Mouse (Mus musculus) telencephalon, adult 2 months (tissue): ENCODE data around the gene Reep6.

Source experiments
- DNase-seq: peaks from one replicate; pipeline ENCODE4 v3.0.0-alpha.2; 2011; ENCODE audit warnings: low read depth, low spot score

Gene Reep6

DNA sequence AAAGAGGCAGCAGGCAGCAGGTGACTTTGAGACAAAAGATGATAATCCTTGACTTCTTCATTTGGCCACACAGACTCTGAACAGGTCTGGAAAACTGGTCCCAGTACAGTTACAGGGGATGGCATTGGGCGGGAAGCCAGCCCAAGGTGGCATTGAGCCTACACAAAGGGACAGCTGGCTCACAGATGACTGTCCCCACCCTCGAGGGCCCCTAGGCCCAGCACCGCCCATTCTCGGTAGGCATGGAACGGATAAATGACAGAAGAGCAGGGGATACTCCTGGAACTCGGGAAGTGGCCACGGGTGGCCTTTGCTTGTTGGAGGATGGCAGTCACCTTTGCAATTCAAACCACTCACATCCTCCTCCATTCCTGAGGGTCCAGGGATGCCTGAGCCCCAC, 55.6 kb downstream of the Reep6 start:
- no peak for DNase-seq
